Mouse (Mus musculus) monocyte, adult 5-6 weeks (primary cell): ENCODE data around the gene Nck1. TPM values are rescaled to one million over a fixed set of nuclear protein-coding genes. Genes with fewer than 3 reads are reported as not detected.

Source experiments
- ATAC-seq: fragments of 153-309, 156-312 bp; replicated peaks from 2 replicates; pipeline ENCODE4 v1.8.0; 2017; ENCODE audit warnings: mild to moderate bottlenecking; ENCODE audit not compliant: low TSS enrichment, insufficient number of reproducible peaks, severe bottlenecking, poor library complexity, low FRiP score
- total RNA-seq: library from RNA; stranded (forward); fragments of 200-1000, 200-491, 200-594 nt; gene quantifications from 3 replicates; pipeline ENCODE4 v1.2.3, GENCODE M21; 2017

Nck1 gene
- total RNA-seq, 1 experiment from 2014 or later, result 81.6 TPM

DNA sequence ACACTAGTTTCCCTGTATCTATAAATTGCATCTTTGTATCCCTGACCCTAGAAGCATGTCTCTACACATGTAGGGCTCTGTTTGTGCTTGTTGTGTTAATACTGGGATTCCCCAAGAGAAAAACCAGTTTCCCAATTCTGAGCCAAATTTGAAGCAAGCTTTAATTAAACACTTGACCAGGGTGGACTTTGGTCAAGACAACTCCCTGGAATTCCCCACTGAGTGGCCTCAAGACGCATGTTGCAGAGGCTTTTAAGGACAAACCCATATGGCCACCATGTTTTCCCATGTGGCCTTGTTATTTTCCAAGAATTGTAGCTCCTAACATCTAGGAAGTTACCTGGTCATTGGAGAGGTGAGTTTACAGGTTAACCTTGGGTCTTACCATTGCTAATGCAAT, 71.9 kb downstream of the Nck1 start:
- ATAC-seq, result no peak

DNA sequence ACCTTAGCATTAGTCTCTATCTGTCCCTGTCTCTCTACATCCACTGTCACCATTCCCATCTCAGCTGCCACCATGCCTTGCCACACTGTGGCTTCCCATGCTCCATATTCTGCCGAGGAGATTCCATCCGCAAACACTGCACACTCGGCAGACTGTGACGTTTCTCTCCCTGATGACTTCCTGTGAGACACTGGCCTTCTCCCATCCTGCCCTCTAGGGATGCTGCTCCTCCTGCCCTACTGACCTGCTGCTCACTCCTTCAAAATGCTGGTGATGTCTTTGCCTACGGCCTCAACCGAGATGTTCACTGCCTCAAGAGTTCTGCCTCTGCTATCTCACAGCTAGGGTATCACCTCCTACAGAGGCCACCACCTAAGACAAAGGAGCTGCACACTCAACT, 72.6 kb downstream of the Nck1 start:
- no peak for ATAC-seq

DNA sequence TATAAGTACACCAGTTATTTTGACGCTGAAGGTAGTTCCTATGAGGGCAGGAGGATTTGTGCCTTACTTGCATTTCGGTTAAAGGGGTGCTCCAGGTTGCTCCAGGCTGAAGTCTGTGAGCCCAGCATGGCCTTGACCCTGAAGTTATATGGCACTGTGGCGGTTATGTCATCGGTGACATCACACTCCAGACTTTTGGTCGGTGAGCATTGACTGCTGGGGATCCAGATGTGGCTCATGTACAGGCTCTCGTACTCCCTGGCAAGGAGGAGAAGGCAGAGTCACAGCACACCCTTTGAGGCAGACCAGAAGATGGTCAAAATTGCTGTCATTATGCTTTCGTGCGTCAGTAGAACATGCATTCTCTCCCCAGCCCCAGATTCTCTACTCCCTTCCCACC, 73.0 kb downstream of the Nck1 start:
- no peak for ATAC-seq

DNA sequence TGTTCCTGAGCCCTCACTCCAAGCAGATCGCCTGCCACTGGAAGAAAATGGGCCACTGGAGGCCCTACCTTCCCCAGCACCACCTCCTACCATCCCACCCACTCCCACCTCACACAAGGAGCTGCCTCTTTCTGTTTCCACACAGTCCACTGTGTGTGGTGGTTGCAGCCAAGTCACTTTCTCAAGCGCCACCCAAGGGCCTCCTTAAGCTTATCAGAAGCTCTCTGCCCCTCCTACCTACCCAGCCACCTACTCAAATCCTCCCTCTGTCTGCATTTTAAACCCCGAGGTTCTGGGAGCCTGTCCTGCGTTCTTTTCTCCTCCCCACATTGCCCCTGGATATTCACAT, 74.4 kb downstream of the Nck1 start:
- ATAC-seq, result no peak

DNA sequence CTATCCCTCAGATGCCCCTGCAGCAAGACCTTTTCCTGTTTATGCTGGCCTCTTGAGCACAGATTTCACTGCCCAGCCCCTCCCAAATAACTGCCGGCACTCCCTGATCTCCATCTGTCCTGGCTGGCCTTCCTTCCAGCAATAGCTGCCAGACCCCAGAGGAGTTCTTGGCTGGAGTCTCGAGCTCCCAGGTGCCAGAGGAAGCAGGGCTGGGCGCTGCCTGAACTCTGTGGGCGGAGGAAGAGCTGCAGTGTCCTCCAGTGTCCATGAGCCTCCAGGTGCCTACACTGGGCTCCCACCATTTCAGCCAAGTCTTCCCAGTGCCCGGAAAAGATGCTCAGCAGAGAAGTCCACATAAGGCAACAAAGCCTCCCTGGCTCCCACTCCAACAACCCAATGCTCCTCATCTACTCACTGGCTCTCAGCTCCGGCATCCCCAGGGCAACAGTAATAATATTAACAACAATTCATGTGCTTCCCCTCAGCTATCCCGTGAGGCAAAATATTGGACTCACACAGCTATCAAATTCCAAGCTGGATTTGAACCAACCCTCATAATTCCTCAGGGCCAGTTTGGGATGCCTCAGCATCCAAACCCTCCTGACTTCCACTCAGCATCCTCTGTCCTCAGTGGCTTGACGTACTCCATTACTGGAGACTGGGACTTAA, 74.9 kb downstream of the Nck1 start:
- ATAC-seq, result no peak

DNA sequence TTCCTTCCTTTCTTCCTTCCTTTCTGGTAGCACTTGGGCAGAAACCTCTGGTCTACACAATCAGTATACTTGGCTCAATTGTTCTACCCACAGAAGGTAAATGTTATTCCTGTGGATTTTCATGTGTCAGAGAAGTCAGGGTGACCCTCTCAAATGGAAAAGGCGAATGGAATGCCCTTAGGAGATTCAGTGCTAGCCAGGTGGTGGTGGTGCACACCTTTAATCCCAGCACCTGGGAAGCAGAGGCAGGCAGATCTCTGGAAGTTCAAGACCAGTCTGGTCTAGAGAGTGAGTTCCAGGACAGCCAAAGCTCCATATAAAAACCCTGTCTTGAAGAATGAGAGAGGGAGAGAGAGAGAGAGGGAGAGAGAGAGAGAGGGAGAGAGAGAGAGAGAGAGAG, 75.7 kb downstream of the Nck1 start:
- ATAC-seq, result no peak

DNA sequence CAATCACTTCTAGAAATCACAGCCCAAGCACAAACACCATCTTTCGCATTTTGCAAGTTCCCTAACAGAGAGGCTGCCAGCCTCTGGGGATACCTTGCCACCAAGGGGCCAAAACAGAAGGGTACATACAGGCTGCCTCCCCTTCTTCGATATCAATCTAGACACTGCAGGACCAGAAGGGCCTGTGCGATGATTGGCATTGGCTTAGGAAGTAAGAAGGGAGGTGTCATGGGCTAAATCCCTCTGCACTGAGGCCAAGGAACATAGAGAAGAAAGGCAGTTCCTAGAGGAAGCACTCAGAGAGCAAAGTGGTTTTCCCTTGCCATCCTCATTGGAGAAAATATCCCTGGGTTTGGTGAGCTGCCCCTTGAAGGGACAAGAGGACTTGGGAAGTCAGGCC, 76.3 kb downstream of the Nck1 start:
- no peak for ATAC-seq

DNA sequence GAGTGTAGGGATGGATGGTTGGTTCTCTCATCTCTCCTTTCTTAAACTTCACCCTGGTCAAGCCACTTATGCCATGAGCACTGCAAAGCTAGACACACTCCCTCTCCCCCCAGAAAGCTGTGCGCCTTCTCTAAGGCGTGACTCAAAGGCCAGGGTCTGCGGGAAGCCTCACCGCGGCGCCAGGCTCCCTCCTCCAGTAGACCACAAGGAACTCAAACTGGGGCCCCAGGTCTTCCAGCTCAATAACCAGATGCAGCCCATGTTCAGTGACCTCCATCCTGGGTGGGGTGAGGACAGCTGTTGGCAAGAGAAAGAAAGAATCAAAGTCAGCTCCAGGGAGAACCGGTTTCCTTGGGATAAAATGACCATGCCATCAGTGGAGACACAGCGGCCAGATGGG, 77.8 kb downstream of the Nck1 start:
- no peak for ATAC-seq

DNA sequence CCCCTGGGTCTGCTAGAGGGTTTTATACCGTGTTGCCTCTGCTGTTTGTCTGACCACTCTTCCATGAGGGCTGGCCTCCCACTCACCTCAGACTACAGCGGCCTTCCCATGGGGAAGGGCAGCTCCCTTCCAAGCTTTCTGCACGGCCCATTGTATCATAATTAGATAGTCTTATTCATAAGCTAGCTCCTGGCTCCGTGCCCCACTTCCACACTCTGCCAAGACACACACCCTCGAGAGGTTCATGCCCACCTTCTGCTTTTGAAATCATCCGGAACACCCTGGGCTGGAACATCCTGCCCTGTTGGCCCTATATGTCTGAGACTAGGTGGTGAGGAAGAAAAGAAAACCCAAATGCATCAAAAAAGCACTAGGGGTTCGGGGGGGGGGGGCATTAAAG, 78.3 kb downstream of the Nck1 start:
- ATAC-seq, result no peak

DNA sequence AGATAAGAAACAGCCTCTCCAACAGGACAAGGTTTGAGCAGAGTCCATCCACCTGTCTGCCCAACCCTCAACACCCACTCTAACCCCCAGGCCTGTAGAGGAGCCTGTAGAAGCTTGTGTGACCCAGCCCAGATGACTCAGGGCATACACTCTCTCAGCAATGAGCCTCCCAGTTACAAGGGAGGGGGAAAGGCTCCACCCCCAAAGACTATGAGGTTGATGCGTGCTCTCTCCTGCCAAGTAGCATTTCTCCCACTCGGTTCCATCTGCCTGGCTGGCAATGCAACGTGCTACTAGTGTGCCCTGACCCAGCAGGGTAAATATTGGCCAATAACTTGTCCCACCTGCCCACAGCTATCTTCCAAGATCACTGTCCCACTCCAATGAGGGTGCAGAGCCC, 79.2 kb downstream of the Nck1 start:
- no peak for ATAC-seq

DNA sequence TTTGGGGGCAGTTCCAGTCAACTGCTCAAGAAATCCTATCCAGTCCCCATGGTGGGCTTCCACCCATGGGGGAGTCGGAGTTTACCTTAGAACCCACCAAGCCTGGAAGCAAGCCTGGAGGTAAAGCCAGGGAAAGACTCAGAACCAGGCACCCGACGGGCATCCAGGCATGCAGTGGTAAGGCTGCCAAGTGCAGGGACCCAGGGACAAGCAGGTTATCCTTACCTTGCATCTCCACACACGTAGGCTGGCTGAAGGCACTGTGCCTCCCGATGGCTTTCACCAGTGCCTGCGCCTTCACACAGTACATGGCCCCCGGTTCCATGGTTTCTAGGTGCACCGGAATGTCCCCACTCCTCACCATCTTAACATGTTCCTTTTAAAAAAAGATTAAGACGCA, 79.9 kb downstream of the Nck1 start:
- ATAC-seq, result no peak

DNA sequence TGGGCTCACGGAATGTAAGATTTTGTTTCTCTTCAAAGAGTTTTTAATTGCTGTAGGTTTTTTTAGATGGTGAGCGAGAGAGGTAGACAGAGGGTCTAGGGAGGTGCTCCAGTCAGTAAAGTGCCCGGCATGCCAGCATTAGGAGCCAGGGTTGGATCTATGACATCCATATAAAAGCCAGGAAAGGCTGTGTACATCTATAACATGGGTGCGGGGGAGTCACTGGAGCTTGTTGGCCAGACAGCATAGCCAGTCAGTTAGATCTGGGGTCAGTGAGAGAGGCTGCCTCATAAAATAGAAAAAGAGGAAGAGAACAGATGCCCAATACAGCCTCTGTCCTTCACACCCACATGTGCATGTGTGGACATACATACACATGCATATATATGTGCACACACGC, 80.6 kb downstream of the Nck1 start:
- ATAC-seq, result no peak

DNA sequence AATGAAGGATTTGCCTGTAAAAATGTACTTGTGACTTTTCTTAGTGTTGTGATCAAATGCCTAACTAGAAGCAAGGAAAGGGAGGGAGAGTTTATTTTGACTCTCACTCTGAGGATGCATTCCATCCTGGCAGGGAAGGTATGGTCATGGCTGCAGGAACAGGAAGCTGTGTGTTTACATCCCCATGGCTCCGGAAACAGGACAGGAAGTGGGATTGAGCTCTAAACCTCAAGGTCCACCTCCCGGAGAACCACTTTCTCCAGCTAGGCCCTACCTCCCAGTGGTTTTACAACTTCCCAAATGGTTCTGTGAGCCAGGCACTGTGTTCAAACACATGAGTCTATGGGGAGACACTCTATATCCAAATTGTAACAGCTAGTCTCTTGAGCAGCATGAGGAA, 82.2 kb downstream of the Nck1 start:
- ATAC-seq, result no peak

DNA sequence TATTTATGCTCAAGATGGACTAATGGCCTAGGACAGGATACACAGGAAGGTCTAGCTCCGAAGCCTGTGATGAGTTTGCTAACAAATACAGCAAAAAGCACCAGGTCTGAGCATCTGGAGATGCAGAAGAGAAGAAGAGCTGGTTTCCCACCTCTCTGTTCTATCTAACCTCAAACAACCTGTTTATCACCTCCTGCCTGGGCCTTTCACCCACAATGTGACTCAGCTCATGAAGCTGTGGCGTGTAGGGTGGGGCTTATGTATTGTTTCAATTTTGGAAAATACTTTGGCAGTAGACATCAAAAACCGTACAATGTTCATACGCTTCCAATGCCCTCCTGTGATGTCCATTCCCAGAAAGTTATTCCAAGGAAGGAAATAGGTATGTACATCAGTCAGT, 83.8 kb downstream of the Nck1 start:
- 0 out of 2 replicates have a peak, but pooled peaks have one; percentile 30 for ATAC-seq

DNA sequence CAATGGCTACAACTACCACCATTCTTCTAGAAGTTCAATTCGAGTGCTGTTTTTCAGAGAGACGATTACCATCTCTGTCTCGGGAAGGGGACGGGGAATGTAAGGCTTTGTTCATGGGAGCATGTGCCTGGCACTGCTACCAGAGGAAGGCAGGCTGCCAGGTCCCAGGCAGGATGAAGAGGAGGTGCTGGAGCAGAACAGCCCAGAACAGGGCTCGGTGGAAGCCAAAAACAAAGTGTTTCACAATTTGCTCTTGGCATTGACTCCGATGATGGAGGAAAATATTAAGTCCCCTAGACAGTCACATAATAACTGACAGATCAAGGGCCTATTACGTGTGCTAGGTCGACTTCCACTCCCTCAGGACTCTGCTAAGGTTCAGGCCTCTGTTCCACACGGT, 84.3 kb downstream of the Nck1 start:
- ATAC-seq, result no peak

DNA sequence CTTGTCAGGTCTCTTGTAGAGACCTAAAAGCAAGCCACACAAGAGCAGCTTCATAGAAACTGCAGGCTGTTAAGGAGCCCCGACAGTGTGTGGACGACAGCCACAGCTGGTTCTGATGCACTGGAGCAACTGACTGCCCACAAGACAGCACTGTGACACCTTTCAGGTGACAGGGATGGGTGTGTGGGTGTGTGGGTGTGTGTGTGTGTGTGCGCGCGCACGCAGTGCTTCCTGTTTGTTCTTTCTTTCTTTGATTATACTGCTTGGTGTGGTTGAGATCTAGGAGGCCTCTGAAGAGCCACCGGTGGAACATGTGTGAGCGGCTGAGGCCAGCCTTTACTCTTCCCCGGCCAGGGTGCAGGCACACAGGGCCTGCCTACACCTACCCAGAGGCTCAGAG, 85.7 kb downstream of the Nck1 start:
- ATAC-seq, result peak; percentile 41

DNA sequence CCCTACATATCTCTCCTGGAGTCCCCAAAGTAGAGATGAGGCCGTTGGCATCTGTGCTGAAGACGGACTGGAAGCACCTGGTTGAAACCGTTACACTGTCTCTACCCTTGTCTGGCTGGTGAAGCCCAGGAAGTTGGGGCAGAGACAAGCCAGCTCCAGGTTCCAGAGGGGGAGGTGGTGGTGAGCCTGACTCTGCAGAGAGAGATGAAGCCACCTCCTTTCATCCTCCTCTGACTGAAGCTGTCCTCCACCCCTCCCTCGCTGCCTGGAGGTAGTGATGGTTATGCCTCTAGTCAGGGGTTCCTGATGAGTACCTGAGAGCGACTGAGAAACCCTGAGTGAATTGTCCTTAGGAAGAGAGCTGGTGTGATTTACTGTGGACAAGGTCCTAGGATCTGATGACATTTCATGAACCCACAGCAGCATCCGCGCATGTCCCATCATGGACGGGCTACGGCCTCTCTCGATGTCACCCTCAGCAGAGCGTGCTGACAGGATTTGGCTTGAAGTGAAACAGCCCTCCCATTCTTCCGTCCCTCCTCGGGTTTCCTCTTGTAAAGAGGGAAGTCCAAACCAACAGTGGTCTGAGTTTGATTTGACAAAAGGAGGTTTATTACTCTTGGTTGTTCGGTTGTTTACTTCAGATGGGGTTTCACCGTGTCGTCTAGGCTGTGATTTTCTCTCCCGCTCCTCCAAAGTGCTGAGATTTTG, 87.8 kb downstream of the Nck1 start:
- no peak for ATAC-seq

DNA sequence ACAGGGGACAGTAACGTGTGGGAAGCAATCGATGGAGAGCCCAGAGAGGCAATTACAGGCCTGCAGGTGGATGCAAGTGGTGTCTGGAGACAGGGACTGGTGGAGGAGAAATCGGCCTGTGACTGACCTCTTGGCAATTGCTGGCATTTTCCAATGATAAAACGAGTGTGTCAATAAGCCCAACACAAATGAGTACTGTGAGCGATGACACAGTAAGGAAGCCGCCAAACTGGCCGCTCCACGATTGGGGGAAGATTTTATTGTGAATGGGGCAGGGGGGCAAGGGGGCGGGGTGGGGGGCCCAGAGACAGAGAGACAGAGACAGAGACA, 91.3 kb downstream of the Nck1 start:
- no peak for ATAC-seq

DNA sequence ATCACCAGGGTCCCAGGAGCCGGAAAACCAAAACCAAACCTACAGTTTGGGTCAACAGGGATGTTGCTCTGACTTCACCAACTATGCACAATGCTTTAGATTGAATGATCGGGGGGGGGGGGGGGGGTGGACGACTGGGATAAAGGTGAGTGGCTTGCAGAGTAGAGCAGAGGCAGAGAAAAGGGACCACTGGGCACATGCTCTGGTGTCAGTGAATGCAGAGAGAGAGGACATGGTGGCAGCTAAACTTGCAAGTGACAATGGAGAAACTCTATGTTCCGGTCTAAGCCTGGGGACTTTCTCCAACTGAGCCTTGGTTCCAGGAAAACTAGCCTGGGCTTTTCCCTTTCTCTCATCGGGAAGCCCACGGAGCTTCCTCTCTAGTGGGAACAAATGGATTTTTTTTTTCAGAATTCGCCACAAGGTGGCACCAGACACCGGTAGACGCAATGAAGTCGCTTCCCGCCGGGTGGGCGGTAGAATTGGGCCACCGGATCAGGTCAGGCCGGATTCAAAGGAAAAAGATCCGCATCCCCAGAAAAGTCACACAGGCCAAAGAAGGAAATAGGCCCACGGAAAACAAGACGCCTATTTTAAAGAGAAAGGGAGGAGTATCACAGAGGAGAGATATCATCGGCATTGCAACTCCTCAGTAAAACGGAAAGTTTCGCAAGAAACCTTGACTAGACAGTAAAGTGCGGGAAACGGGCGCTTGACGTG, 91.8 kb downstream of the Nck1 start:
- peak; percentile 69; the same call in 1 of the 2 replicates for ATAC-seq

DNA sequence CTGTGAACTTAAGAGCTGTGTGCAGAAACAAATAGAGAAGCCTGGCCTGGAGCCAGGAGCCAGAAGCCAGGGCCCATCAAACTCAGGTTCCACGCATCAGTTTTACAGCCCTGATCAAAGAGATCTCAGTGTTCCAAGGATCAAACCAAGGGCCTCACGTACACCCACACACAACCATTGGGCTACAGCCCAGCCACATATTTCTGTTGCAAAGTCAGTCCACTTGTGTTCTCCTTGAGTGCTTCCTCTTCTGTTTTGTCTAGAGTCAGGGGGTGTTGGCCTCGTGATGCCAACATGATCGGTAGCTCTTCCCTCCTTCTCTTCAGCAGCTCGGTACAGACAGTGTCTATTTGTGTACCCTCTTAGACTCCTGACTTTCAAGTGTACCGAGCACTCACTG, 93.5 kb downstream of the Nck1 start:
- no peak for ATAC-seq
